Mouse (Mus musculus): ENCODE measurements around the gene Grwd1.

- TF ChIP-seq CTCF (IDR thresholded peaks at IDR 0.05; ENCODE audit: insufficient read depth, low read depth, low read length) (no peak), POLR2A (IDR thresholded peaks at IDR 0.05; ENCODE audit: insufficient read depth, low read depth, low read length) (no peak)
Observed at GRCm38 (mm10) chr7:45880531-45880930, 49.8 kb upstream of the Grwd1 start.
